Mouse (Mus musculus): ENCODE measurements around the gene Ift80. TPM values are rescaled to one million over a fixed set of nuclear protein-coding genes. Genes with fewer than 3 reads are reported as not detected.
"Not testable (repeated sequence)": the region's sequence is repeated elsewhere in the genome, so short reads cannot be mapped to it uniquely, and the experiment has no call there.

Gene Ift80
- total RNA-seq, 2 experiments from 2014 or later = 4.9 to 7.4 TPM

DNA sequence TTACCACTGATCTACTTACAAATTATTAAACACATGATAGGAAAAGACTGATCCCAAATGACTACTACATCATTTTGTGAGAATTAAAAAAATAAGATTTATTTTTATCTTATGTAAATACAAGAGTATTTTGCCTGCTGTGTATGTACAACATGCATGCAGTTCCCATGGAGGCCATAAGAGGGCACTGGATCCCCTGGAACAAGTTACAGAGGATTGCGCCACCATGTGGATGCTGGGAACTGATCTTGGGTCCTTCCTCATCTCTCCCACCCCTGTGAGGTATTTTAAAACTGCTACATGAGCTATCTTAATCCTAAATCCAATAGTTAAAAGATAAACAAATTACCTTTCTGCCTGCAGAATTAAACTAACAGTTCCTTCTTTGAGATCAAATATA lies 68.9 kb downstream of the Ift80 start:
- DNase-seq = no peak

- DNase-seq = no peak
These were observed 70.1 kb downstream of the Ift80 start for GRCm38 (mm10) chr3:68934259-68934658.

DNA sequence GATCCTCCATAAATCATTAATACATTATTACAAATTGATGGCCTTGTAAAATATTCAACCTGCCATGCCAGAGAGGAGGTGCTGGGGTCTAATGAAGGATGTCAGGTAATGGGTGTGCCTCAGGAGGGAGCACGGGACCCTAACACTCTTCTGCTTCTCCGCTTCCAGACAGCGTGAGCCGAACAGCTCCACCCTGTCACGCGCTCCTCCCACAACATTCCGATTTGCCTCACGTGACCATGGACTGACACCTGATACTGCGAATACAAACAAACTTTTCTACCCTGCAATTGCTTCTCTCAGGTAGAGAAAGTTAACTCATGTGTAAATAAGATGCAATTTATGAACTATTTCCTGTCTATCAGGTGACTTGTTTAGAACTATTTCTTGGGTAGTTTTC lies 75.8 kb downstream of the Ift80 start:
- no peak for DNase-seq

DNA sequence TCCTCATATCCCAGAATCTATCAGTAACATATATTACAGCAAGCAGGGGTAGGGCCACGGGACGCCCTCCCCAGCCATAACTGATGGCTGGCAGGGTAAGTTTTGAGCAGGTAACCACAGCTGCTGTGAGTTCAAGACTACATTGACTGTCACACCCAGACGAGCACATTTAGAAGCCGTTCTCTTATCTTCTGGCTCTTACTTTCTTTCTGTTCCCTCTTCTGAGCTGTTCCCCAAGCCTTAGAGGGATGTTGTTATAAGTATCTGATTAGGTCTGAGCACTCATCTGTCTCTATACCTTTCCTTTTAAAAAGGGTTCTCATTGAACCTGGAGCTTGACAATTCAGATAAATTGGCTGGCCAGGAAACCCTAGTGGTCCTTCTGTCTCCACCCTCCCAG lies 96.9 kb downstream of the Ift80 start:
- DNase-seq = no peak

DNA sequence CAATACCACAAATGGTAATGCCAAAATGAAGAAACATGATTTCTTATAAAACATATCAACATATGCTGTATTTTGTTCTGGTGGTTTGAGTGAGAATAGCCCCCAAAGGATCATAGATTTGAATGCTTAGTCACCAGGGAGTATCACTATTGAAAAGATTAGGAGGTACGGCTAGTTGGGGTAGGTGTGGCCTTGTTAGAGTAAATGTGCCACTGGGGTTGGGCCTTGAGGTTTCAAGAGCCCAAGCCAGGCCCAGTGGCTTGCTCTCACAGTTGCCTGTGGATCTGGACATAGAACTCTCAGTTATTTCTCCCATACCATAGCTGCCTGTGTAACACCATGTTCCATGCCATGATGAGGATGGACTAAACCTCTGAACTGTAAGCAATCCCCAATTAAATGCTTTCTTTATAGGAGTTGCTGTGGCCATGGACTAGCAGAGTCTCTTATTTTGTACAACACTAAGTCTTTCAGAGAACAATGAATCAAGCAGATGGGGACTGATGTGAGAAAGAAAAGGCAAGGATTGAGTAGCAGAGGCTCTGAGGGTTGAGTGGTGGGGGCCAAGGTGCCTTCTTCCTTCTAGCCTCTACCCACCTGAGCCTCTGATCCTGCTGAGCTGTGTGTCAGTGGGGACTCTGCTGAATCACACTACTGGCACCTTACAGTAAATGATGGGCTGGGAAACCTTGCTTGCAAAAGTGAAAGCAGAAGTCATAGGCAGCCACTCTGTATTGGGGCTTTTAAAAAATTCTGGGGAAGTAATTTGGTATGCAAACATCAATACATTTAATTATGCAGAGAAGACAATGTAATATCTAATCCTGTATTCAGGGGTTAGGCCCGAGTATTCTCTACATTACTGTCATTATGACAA lies 99.2 kb downstream of the Ift80 start:
- DNase-seq = no peak

- not testable (repeated sequence) for DNase-seq
These were observed 101.7 kb downstream of the Ift80 start for GRCm38 (mm10) chr3:68902636-68903035.

GRCm38 (mm10) chr3:68897154-68897553 lies 107.2 kb downstream of the Ift80 start:
- DNase-seq = no peak

DNA sequence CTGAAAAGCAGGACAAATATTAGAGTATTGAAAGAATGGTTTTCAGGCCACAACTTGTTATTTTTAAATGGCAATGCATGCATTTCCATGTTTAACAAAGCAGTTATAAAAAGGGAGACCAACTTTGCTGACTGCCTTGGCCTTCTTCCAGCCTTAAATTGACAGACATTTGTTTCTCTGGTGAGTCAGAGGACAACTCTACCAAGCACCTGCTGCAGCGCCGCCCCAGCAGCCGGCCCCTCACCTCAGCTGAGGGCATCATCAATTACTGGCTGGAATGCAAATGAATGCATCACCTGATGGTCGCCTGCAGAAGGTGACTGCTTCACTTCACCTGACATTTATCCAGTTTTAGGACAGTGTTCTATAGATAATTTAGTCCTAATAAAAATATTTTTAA lies 108.9 kb downstream of the Ift80 start:
- no peak for DNase-seq

DNA sequence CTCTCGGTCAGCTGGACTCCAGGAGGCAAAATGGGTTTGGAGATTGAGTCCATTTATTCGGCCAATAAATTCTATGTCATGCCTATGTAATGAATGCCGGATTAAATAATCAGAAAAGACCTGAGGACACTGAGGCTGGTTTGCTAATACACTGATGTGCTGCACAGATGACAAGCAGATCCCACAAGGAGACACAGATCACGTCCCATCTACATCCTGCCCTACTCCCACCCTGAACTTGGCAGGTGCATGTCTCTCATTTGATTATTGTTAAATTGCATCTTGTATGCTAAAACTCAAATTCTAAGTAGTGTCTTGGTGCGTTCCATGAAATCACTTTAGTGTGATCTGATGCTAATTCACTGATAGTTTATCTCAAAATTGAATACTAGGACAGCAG lies 117.5 kb downstream of the Ift80 start:
- no peak for DNase-seq

DNA sequence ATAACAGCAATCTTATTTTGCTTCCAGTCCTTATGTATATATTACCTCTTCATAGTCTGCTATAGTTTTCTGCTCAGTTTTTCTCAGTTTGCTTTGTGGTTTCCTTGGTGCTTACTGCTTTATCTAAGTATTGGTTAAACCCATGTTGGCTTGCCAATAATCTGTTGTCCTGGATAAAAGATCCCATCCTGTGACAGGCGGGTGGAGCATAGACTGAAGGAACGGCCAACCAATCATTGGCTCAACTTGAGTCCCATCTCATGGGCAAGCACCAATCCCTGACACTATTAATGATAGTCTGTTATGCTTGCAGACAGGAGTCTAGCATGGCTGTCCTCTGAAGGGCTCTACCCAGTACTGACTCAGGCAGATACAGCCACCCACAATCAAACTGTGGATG lies 130.3 kb downstream of the Ift80 start:
- no peak for DNase-seq

DNA sequence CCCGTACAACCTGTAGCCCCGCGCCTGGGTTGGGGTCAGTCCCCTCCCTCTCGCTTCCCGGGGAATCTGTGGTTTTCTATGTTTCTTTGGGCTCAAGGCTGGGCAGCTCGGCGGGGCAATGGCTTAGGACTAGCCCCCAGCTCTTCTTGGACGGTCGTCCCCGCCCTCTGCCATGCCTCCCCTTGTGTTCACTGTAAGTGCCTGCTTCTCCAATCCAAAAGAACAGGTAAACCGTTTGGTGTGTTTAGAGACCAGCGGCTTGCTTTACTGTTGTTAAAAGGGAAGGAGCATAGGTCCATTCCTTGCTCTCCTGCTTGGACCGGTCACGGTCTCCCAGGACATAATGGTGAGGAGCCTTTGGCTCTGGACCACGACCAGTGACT lies 133.8 kb downstream of the Ift80 start:
- DNase-seq = no peak

GRCm38 (mm10) chr3:68869691-68870567 lies 134.4 kb downstream of the Ift80 start:
- DNase-seq = peak; percentile 35

- DNase-seq = peak; percentile 27
These were observed 135.1 kb downstream of the Ift80 start, which contains the start of gene 1110032F04Rik for GRCm38 (mm10) chr3:68869211-68869690. TSS of gene 1110032F04Rik (plus strand) at chr3:68869586.

GRCm38 (mm10) chr3:68852414-68852813 lies 152.0 kb downstream of the Ift80 start:
- DNase-seq = no peak

DNA sequence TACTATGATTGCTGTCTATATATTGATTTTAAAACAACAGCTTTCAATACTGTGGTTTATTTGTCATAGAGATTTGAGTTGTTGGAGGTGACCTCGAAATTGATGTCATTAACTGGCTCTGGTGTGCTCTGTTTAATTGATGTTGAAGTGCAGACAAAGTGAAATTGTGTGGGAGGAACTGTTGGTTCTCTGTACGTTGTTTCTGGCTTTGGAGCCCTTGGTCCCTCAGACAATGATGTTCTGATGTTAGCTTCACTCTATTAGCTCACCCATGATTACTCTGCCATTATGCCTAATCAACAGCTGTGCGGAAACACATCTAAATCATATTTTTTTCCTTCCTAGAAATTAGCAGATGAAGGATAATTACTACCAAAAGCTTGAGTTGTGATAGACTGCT lies 156.0 kb downstream of the Ift80 start:
- no peak for DNase-seq

GRCm38 (mm10) chr3:68844025-68844424 lies 160.3 kb downstream of the Ift80 start:
- DNase-seq = no peak

Small RNA genes within 50 kb of the gene (microRNA-seq; reads per million reads assigned to microRNA genes)
- gene Mir15b = 419 to 553 reads per million in 2 experiments
- gene Mir16-2 = 162 to 222 reads per million in 2 experiments

Other genes with a start within 250 kb of the Ift80 start
- gene 1110032F04Rik, start 135.0 kb downstream of the Ift80 start, total RNA-seq (2021) = under 1 TPM; 0.40 to 0.70 TPM
- 10 to 100 TPM; 24.1 to 33.2 TPM for gene Smc4, start 168 bp upstream of the Ift80 start, total RNA-seq (2021)
- 10 to 100 TPM in 1 of 2 experiments, 1 to 10 TPM in 1; 7.8 to 12.1 TPM for gene Trim59, start 40.2 kb upstream of the Ift80 start, total RNA-seq (2021)
- 10 to 100 TPM; 64.7 to 65.1 TPM for gene Kpna4, start 122.5 kb upstream of the Ift80 start, total RNA-seq (2021)
- gene Arl14, start 217.8 kb upstream of the Ift80 start, total RNA-seq (2021) = not detected

Measured in gastrocnemius, postnatal 10 days (tissue).